Mouse (Mus musculus) heart, adult 18-20 months (tissue): Measurements from ENCODE around the gene Akap11. TPM values are rescaled to one million over a fixed set of nuclear protein-coding genes. Genes with fewer than 3 reads are reported as not detected.

ENCODE experiments used
- DNase-seq, 2 experiments: peaks; one replicate each; pipeline ENCODE4 v3.0.0; 2021 to 2022; ENCODE audit warnings: mixed read lengths in 1 of 2
- total RNA-seq, 2 experiments: library from RNA; stranded (reverse); gene quantifications; 2 replicates each; pipeline ENCODE4 v1.2.3; 2021

Akap11 gene
- total RNA-seq, 2 experiments from 2014 or later, result 32.2 to 33.3 TPM

DNA sequence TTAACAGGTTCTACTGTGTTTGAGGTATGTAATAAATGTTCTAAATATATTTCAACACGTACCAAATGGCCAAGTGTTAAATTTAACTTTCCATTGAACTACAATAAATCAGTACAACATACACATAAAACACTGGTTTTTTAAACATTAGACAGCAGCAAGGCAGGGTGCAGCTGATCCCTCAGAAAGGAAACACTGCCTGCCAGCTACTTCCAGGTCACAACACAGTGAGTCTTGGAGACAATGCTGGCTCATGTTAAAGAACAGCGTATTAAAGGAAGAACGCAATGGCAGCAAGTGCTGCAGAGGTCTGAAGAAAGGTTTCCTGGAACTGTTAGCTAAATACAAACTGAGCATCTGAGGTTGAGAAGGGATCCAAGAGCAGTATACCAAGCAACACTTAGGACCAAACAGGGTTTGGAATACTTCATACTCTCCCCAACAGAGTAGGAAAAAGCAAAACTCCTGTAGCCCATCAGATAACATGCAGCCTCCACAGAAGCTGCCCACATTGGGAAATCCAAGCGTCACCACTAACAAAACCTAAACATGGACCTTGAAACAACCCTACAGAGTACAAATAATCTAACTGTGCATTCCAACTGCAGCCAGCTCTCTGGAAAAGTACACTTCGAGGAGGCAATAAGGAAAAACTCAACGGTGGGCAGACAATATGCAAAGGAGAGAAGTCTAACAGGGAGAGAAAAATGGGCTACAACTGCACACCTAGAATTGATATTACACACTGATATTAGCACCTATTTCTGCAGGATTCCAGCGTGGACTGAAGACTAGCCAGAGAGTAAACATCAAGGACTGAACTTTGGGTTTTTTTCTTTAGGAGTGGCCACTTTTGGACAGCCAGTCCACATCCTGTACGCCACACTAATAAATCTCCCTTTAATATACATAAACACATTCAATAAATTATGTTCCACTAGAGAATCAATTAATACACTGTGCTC, 7.9 kb downstream of the Akap11 start:
- no peak for DNase-seq

- no peak for DNase-seq
Measured at GRCm38 (mm10) chr14:78526907-78527306, 9.7 kb downstream of the Akap11 start.

DNA sequence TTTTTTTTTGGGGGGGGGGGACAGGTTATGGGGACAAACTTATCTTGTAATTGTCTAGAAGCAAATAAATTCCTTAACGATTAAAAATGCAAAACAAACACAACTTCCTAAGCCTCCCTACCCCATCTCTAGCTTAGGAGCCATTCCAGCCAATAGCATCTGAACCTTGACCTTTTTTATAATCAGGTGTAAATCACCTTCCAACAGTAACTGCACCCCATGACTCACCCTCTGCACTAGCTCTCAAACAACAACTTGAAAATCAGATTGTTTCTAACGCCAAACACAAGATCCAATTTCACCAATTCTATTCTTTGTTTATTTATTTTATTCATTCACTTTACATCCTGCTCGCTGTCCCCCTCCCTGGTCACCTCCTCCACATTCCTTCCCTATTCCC, 10.1 kb downstream of the Akap11 start:
- no peak for DNase-seq

GRCm38 (mm10) chr14:78525611-78526457, 10.8 kb downstream of the Akap11 start:
- no peak for DNase-seq

DNA sequence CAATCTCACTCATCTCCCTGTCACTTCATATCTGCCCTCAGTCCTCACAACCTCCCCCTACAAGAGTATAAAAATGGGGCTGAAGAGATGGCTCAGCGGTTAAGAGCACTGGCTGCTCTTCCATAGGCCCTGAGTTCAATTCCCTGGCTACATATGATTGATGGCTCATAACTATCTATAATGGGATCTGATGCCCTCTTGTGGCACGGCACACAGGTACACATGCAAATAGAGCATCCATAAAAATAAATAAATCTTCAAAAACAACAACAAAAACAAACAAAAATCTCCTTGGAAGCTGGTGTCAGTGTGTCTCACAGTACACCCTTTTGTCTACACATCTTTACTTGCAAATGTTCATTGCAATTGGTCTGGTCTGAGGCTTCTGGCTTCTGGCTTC, 11.5 kb downstream of the Akap11 start:
- DNase-seq, result no peak

GRCm38 (mm10) chr14:78510713-78511112, 25.9 kb downstream of the Akap11 start:
- DNase-seq, result no peak

DNA sequence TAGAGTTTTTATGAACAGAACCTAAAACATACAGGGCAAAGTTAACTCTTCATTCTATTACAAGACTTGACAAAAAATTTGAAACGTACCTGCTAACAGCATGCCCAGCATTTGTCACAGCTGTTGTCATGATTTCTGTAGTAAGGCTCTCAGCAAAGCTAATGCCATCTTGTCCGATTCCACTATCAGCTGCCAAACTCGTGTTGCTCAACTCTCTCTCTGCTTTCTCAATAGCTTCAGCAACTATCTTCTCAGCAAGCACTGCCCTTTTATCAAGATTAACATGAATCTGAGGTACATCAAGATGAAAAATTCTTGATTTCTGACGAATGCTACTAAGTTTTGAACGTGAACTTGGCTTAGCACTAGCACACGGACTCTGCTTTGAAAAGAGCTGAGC, 26.8 kb downstream of the Akap11 start:
- no peak for DNase-seq

DNA sequence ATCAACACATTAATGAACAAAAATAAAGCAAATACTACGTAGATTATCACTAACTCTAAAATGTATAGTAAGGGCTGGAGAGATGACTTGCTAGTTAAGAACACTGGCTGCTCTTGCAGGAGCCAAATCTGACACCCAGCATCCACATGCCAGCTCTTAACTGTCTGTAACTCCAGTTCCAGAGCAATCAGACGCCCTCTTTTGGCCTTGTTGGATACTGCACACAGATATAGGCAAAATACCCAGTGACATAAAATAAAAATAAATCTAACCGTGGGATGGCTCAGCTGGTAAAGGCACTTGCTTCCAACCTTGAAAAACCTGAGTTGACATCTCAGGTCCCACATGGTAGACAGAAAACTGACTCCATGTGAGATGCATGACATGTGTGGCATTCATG, 36.0 kb downstream of the Akap11 start:
- no peak for DNase-seq

DNA sequence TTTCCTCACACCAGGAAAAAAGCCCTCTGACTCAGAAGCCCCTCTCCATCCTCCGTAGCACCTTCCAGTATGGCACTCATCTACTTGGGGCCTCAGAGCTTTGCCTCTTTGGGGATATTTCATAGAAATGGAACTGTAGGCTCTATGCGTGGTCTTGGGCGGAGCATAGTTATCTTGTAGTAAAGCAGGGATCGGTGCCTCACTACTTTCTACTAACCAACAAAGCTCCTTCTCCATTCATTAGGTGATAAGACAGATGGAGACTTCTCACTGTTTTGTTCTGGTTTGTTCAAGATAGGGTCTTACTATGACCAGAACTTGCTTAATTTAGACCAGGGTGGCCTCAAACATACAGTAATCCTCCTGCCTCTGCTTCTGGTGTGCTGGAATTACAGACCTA, 39.9 kb downstream of the Akap11 start:
- DNase-seq, result no peak

GRCm38 (mm10) chr14:78495241-78495640, 41.4 kb downstream of the Akap11 start:
- no peak for DNase-seq

GRCm38 (mm10) chr14:78492602-78493001, 44.0 kb downstream of the Akap11 start:
- no peak for DNase-seq

GRCm38 (mm10) chr14:78491432-78491831, 45.2 kb downstream of the Akap11 start:
- DNase-seq, result no peak

DNA sequence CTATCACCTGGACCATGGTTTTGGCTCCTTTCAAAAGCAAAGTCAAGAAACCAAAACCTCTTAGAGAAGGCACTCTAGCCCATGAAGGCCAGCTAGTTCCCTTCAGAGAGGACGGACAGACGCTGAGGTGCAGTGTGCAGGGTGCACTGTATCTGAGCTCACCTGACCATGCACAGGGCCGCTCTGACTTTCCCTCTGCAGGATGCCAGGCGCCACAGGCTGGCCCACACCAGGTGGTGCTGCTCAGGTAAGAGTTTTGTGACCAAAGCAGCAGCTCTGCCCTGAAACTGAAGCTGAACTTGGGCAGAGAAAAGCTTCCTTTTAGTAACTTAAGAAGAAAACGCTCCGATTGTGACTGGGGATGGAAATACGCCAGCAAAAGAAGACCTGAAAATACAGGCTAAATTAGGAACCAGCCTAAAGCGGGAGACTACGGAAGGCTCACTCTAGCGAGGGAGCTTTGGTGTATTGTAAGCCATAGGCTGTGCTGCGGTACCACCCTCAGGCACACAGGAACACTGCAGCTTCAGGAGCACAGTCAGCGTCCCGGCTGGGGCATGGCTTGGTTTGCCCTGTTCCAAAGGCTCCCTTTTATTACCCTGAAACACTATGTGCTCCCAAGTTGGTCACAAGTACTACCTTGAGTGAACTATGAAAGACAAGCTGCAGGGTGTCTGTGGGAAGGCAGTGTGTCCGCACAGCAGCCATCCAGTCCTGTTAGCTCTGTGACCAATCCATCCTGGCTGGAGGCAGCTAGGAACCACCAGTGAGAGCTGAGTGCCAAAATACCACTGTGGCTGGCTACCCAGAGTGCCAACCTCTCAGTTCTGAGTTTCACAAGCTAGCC, 54.0 kb downstream of the Akap11 start:
- peak; percentile 19 to 34 for DNase-seq

- no peak for DNase-seq
Measured at GRCm38 (mm10) chr14:78474058-78474457, 62.5 kb downstream of the Akap11 start.

DNA sequence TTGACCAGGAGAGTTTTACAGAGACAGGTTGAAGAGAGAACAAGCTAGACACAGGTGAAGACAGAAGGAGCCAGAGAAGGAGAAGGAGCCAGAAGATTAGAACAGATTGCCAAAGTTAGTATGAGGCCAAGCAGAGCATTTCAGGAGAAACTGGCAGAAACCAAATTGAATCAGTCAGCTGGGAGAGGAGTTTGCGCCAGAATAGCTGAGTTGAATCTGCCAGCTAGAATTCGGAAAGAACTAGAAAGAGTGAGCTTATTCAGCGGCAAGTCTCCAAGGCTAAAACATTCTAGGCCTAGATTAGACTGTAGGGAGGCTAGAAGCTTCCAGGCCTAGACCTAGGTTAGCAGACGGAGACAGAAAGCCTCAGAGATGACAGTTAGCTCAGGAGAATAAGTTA, 65.9 kb downstream of the Akap11 start:
- no peak for DNase-seq

DNA sequence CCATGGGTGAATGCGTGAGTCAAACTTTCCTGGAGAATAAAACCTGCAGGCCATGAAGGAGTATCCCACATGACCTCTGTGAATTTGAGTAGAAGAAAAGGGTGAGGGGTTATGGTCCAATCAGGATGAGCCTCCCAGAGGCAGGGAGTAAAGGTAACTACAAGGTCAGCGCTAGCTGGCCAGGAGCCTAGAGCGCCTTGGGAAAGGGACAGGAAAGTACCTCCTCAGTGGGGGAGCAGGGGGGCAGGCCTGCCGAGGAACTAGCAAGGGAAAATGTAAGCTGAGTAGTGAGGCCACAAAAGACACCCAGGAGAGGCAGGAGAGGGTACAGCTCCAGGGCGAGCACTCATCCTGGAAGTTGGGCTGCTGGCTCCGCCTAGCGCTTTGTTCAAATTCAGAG, 67.6 kb downstream of the Akap11 start:
- no peak for DNase-seq

DNA sequence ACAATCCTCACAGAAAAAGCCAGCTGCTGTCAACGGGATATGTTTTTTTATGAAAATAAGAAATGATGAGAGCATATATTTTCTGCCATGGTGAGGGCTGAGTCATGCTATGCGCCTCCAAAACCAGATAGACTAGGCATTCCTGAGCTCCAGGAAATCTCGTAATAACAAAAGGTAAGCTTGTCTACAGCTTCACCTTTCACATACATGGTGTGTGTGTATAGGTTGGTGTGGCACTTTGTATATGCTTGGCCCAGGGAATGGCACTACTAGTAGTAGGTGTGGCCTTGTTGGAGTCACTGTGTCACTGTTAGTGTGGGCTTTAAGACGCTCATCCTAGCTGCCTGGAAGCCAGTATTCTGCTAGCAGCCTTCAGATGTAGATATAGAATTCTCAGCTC, 68.6 kb downstream of the Akap11 start:
- DNase-seq, result no peak

DNA sequence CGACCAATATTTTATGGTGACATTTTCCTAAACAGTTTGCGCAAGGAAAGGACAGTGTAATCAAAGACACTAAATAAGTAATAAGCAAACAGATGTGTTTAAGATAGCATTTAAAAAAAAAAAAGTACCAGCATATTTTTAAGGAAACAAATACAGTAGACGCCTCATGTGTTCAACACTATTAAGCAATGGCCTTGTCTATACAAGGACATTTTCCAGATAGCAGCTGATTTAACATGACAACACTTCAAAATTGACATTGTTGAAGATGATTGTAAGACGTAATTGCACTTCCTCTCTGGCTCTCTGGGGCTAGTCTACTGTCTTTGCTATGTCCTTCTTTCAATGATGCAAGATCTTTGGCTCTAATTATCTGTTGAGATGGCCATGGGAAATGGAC, 72.3 kb downstream of the Akap11 start:
- no peak for DNase-seq

GRCm38 (mm10) chr14:78459121-78459520, 77.5 kb downstream of the Akap11 start:
- no peak for DNase-seq

DNA sequence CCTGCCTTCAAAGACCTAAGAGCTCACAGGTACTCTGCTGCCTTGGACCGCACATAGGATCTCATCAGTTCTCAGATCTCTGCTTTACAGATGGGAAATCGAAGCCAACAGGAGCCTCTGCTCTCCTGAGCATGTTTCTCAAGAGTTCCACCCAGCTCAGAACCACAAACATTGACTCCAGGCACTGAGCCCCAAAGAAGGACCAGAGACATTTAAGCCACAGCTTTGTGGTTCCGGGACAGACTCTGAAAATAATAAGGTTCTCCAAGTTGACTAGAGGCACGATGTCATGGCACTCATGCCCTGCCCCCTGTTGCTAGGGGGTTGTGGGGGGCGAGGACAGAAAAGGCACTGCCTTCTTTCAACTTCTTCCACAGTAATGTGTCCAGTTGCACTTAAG, 77.9 kb downstream of the Akap11 start:
- DNase-seq, result no peak

DNA sequence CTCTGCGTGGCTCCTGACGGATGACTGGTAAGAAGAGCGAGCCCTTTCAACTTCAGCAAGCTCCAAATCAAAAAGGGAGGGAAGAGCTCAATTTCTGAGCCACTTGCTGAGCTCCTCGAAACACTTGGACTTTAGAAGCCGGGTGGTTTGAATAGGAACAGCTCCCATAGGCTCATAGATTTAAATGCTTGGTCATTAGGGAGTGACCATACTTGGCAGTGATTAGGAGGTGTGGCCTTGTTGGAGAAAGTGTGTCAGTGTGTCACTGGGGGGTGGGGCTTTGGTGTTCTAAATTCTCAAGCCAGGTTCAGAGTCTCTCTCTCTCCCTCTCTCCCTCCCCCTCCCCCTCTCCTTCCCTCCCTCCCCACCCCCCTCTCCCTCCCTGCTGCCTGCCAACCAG, 81.6 kb downstream of the Akap11 start:
- DNase-seq, result no peak

DNA sequence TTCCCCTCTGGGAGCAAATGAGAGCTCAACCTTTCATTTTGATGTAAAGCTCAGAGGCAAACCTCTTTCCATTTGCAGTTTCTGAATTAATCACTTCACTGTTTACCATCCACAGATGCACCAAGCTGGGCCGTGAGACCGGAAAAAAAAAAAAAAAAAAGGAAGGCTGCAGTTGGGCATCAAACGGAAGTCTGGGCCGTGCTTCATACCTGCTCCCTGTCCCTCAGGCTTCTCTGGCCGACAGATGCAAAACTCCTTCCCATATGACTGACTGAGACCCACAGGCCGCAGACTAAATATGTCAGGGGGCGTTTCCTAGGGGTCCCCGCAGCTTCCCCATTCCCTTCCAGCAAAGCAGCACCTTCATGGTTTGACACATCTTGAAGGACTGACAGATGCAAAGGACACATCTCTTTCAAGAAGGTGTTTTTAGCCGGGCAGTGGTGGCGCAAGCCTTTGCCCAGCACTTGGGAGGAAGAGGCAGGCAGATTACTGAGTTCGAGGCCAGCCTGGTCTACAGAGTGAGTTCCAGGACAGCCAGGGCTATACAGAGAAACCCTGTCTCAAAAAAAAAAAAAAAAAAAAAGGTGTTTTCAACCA, 87.7 kb downstream of the Akap11 start:
- no peak for DNase-seq
